Mouse (Mus musculus) CH12.LX (cell line): ENCODE results near the gene Nudt6.

ENCODE experiments used
- BHLHE40 ChIP-seq: IDR thresholded peaks from 2 replicates; pipeline ENCODE4 v1.6.1; 2011; ENCODE audit warnings: mild to moderate bottlenecking, low read depth, low read length, improper control_type of control experiment
- IRF4 ChIP-seq: IDR thresholded peaks from 2 replicates; pipeline ENCODE4 v1.6.1; 2014; ENCODE audit warnings: low read depth, mild to moderate bottlenecking, inconsistent platforms, low read length, improper control_type of control experiment
- JUND ChIP-seq: conservative IDR thresholded peaks from 2 replicates; pipeline ENCODE4 v1.6.1; 2011; ENCODE audit warnings: low read depth, low read length, improper control_type of control experiment
- MAFK ChIP-seq: IDR thresholded peaks from 2 replicates; pipeline ENCODE4 v1.6.1; 2011; ENCODE audit warnings: low read length, improper control_type of control experiment; ENCODE audit not compliant: insufficient replicate concordance
- MXI1 ChIP-seq: IDR thresholded peaks from 2 replicates; pipeline ENCODE4 v1.6.1; 2011; ENCODE audit warnings: mild to moderate bottlenecking, low read depth, low read length, improper control_type of control experiment
- POLR2A ChIP-seq: IDR thresholded peaks from 2 replicates; pipeline ENCODE4 v1.6.1; 2011; ENCODE audit warnings: low read depth, mild to moderate bottlenecking, improper control_type of control experiment, low read length
- TCF12 ChIP-seq: IDR thresholded peaks from 2 replicates; pipeline ENCODE4 v1.6.1; 2014; ENCODE audit warnings: low read depth, mild to moderate bottlenecking, inconsistent platforms, low read length, improper control_type of control experiment
- USF1 ChIP-seq: IDR thresholded peaks from 2 replicates; pipeline ENCODE4 v1.6.1; 2014; ENCODE audit warnings: low read depth, mild to moderate bottlenecking, inconsistent platforms, low read length, improper control_type of control experiment

DNA sequence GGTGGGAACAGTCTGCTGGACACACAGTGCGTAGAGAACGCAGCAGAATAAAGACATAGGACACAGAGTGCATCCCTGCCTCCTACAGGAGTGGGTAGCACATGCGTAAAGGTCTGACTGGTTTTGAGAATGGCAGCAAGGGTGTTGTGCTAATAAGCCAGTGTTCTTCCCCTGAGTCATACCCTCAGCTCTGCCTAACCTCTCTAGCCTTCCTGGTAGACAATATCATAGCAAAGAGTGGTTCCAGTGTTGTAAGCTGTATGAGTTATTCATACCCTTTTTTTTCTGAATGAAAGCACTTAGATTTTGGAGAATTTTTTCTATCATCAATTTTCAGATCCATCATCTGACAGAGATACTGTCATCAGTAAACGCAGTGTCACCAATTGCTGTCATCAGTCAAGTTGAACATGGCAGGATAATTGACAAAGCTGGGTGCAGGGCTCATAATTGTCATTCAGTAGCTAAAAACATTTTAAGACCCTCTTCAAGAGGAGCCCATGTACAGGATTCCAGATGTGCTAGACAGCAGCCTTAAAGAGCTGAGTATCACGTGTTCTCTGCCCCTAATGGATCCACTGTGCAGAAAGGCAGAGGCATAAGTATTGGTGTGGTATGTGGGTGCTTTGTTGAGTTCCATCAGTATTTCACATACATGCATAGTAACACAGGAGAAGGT lies 22.9 kb downstream of the Nudt6 start:
- TF ChIP-seq POLR2A (no peak), MXI1 (no peak), BHLHE40 (no peak), MAFK (no peak), IRF4 (no peak), USF1 (no peak), TCF12 (no peak), JUND (no peak)
